Mouse (Mus musculus): ENCODE data around the gene E130218I03Rik. TPM values are rescaled to one million over a fixed set of nuclear protein-coding genes. Genes with fewer than 3 reads are reported as not detected.

E130218I03Rik gene
- total RNA-seq (2021), result not detected
- long read RNA-seq, experiment 1, result 0 reads
- long read RNA-seq, experiment 2, result 0 reads

GRCm38 (mm10) chr4:134243516-134244250 is at the start of gene E130218I03Rik:
Gene E130218I03Rik (plus strand): TSS chr4:134243662.
- no peak for DNase-seq (ENCODE audit: low spot score in 2 of 2)

- no peak for DNase-seq (ENCODE audit: low spot score in 2 of 2)
Measured at GRCm38 (mm10) chr4:134199371-134199770, 44.1 kb upstream of the E130218I03Rik start.

- DNase-seq (ENCODE audit: low spot score in 2 of 2), result no peak
Measured at GRCm38 (mm10) chr4:134202904-134203303, 40.6 kb upstream of the E130218I03Rik start, which contains the start of gene Gm7534. Gene Gm7534 (minus strand): TSS chr4:134203004.

GRCm38 (mm10) chr4:134203340-134203896 is 40.0 kb upstream of the E130218I03Rik start:
- no peak for DNase-seq (ENCODE audit: low spot score in 2 of 2)

- no peak for DNase-seq (ENCODE audit: low spot score in 2 of 2)
Measured at GRCm38 (mm10) chr4:134206488-134207053, 36.9 kb upstream of the E130218I03Rik start.

GRCm38 (mm10) chr4:134222793-134223600 is 20.5 kb upstream of the E130218I03Rik start:
- DNase-seq (ENCODE audit: low spot score in 2 of 2), result no peak

GRCm38 (mm10) chr4:134227194-134227593 is 16.3 kb upstream of the E130218I03Rik start, which contains the start of gene Catsper4:
Gene Catsper4 (minus strand): TSS chr4:134227383.
- DNase-seq (ENCODE audit: low spot score in 2 of 2), result no peak

GRCm38 (mm10) chr4:134230431-134230830 is 13.0 kb upstream of the E130218I03Rik start:
- DNase-seq (ENCODE audit: low spot score in 2 of 2), result no peak

- no peak for DNase-seq (ENCODE audit: low spot score in 2 of 2)
Measured at GRCm38 (mm10) chr4:134234876-134235275, 8.6 kb upstream of the E130218I03Rik start.

GRCm38 (mm10) chr4:134237582-134238278 is 5.7 kb upstream of the E130218I03Rik start:
- DNase-seq (ENCODE audit: low spot score in 2 of 2), result no peak

- peak; percentile 72 to 74 for DNase-seq (ENCODE audit: low spot score in 2 of 2)
Measured at GRCm38 (mm10) chr4:134238279-134238651, 5.2 kb upstream of the E130218I03Rik start, which contains the start of gene Cnksr1. Gene Cnksr1 (minus strand): TSS chr4:134238399.

GRCm38 (mm10) chr4:134238686-134239085 is 4.8 kb upstream of the E130218I03Rik start:
- DNase-seq (ENCODE audit: low spot score in 2 of 2), result no peak

- peak; percentile 97 to 98 for DNase-seq (ENCODE audit: low spot score in 2 of 2)
Measured at GRCm38 (mm10) chr4:134245148-134245843, 1.8 kb downstream of the E130218I03Rik start, which contains the start of gene Zfp593. Gene Zfp593 (minus strand): TSS chr4:134245592.

GRCm38 (mm10) chr4:134246256-134246655 is 2.8 kb downstream of the E130218I03Rik start:
- DNase-seq (ENCODE audit: low spot score in 2 of 2), result no peak

- no peak for DNase-seq (ENCODE audit: low spot score in 2 of 2)
Measured at GRCm38 (mm10) chr4:134246719-134247258, 3.3 kb downstream of the E130218I03Rik start, which contains the start of gene Gm30191. Gene Gm30191 (plus strand): TSS chr4:134246935.

GRCm38 (mm10) chr4:134249651-134250050 is 6.2 kb downstream of the E130218I03Rik start:
- DNase-seq (ENCODE audit: low spot score in 2 of 2), result peak; percentile 75 to 81

GRCm38 (mm10) chr4:134250116-134250929 is 6.9 kb downstream of the E130218I03Rik start:
- no peak for DNase-seq (ENCODE audit: low spot score in 2 of 2)

- DNase-seq (ENCODE audit: low spot score in 2 of 2), result no peak
Measured at GRCm38 (mm10) chr4:134250930-134251240, 7.4 kb downstream of the E130218I03Rik start.

Measured in adrenal gland, adult 18-20 months (tissue).